Mouse (Mus musculus): ENCODE data around the gene Ppp1r16b.

Gene Ppp1r16b

DNA sequence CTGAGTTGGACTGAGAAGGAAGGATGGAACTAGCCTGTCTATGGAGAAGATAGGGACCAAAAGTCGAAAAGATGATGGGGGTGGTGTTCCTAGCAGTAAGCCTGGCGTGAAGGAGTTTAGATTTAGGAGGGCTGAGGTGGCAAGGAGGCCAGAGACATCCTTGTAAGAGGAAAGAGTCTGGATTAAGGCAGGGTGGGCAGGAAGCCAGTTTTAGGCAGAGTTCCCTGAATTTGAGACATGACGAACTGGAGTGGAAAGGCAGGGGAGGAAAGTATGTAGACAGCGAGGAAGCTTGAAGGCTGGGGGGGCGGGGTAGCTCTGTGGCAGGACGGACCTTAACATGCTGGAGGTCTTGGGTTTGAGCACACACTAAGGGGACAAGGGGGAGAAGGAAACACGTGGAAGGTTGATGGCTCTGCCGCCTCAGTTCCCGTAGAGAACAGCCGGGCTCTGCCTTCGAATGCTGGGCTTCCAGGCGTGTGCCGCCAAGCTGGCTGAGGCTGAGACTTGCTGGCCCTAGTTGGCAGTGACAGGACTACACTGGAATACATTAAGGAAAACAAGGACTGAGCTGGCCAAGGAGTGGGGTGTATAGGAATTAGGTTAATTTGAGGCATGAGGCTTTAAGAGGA is 105.0 kb downstream of the Ppp1r16b start:
- DNase-seq: no peak

DNA sequence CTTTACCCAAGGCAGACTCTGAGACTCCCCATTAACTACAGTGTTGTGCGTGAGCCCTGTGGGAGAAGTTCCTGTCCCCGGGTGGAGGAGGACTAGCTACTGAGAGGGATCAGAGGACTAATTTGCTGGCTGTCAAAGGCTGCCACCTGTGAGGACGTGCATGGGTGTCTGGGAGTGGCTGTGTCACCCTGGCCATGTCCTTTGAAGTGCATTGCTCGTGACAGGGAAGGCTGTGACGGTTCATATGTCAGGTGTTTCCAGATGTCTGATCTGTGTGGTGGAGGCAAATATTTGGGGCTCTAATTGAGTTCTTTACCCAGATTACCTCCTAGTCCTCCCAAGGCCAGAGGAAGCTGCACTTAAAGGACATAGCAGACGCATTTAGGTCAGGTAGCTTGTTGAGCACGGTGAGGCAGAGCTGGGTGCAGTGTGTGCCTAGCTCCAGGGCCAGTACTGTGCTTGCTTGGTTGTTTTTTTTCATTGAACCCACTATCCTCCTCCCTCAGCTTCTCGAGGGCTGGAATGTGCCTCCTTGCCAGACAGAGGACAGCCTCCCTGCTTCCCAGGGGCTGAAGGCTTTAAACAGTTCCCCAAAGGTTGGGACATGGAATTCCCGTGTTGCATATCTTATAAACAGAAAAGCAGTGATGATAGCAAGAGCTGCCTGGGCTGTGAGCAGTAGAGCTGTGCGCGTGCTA is 106.0 kb downstream of the Ppp1r16b start:
- no peak for DNase-seq

DNA sequence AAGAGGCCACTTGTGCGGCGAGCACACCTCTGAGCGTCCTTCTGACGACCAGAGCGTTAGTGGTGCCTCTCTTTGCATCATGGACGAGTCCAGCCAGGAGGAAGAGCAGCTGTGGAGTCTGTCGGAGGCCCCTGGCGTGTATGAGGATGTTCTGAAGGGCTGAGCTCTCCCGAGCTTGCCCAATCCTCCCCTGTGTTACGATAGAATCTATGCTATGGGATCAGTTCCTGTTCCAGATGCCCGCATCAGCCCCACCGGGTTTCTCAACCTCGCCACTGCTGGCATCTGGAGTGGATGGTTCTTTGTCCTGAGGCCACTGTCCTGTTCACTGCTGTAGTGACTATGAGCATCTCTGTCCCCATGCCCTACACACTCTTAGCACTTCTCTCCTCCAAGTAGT is 107.6 kb downstream of the Ppp1r16b start:
- no peak for DNase-seq

DNA sequence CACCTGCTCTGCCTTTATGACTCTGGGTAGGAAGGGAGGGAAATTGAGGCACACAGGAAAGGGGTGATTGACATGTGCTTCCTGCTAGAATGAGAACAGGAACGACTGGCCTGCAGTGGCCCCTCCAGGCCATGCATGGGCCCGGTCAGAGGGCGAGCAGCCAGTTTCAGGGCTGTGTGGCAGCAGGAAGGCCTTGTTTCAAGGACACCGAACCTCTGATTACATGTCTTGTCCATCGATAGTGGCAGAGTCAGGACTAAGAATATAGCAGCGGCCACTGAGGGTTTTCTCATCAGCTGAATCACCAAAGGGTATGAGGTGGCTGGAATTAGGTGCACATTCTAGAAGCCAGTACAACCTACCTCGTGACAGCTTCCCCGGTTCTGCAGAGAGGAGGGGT is 109.7 kb downstream of the Ppp1r16b start:
- DNase-seq: no peak

DNA sequence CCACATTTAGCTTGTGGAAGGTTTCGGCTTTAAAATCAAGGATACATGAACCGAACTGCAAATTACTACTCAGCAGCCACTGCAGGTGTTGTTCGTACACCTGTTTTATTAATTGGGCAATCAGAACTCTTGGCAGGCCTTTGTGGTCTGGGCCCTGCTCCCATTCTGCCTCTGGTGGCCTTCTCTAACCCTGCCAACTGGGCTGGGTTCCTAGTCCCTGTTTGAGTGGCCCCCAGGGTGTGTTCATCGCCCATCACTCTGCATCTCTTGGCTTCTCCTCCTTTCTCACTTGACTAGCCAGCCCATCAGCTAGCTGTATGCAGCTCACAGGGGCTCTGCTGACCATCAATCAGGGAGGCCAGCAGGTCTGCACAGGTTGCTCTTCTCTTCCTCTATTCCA is 111.5 kb downstream of the Ppp1r16b start:
- DNase-seq: peak in 1 of 2 experiments; percentile 22

DNA sequence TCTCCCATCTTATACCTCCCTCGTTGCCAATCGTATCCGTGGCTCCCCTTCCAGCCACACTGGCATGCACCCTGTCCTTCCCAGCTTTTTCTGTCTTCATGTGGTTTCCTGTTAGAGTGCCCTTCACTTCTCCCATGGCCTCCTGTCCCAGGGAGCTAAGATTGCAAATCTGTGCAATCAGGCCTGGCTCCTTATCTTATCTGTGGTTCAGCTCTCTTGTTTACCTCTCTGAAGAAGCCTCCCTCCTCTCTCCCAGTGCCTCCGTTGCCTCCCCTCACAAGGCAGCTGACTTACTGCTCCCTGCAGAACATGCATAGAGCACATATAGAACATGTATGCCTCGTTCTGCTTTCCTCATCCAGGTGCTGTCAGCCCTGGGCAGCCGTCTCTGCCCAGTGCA is 112.3 kb downstream of the Ppp1r16b start:
- no peak for DNase-seq

DNA sequence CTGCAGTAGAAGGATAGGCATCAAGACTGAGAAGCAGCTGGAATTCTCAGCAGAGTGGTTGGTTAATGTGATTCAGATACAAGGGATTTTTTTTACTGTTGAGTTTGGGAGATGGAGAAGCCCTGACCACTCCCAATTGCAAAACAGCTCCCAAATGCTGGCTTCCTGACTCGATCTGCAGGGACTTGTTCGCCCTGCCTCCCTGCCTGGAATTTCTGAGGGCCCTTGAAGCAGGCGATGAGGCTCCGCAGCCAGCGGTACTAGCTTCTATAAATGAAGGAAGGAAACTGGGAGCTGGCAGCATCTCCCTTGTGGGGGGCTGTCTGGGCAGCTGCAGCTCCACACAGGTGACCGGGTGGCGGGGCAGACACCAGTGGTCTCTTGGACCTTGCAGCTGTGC is 113.2 kb downstream of the Ppp1r16b start:
- no peak for DNase-seq

DNA sequence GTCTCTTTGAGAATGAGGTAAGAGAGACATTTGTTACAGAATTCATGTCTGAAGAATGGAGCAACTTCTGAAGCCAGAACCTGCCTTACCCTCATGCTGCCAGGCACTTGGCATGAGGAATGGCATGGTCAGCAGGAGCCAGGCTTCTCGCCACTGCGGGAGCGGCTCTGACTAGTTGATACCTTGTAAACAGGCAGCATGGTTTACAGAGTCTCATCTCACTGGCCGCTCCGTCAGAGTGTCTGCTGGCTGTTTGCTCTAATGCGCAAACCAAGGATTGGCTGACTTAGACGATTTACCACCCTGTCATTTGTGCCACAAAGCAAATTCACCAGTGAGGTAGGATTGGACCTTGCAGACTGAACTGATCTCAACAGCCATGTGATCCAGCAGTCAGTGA is 115.9 kb downstream of the Ppp1r16b start:
- DNase-seq: peak in 1 of 2 experiments; percentile 42

DNA sequence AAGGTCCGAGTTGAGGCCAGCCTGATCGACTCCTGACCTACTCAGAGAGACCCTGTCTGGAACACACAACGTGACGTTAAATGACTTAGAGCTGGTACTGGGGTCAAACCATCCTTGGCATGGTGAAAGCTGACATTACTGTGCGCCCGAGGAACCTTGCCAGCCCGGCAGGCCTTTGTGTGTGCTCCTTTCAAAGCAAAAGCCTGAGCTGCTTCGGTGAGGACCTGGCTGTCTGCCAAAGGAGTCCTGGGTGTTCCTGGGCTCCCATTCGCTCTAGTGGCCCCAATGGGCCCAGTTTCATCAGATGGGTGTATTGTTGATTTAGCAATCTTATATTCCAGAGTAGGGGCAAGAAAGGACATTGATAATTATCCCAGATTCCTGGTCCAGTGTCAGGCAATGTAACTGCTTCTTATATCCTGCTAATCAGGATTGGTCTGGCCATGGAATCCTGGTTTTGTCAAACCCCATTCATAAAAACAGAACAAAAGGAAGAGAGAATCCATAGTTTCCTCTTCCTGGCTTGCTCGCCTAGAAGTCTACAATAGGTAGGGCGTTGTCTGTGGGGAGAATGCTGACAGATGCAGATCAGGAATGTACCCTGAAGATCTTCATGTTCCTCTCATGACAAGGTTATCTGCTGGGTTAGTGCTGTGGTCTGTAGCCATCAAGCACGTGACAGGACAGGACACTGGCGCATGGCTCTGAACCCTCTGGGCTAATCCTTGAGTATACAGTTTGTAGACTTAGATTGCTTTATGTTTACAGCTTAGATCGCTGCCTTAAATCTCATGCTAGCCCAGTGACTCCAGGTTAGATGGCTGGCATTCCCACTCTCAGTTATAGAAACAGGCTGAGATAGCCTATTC is 122.0 kb downstream of the Ppp1r16b start:
- DNase-seq: no peak

DNA sequence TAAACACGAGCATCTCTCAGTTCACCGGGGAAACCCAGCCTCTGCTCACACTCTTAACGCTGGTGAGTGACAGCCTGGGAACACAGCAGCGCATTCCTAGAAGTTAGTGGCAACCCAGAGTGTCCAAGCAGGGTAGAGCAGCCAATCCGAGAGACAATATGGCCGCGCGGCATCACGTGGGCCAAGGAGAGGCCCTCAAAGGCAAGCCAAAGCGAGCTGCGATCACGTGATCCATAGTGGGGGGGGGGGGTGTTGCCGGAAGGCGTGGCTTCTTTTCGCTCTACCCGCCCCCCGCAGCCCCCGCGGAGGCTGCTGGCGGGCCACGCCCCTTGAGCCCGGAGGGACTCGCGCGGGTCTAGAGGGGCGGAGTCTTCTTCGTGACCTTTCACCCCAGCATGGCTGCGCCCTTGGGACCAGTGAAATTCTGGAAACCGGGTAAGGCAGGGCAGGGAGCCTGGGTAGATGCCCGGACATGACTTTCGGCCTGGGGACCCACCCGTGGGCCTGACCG is 129.4 kb downstream of the Ppp1r16b start, which contains the start of gene Dhx35:
Gene Dhx35 (plus strand): TSS at position 314 of the 511 bp plus-strand sequence.
- peak; percentile 91 to 94 for DNase-seq

DNA sequence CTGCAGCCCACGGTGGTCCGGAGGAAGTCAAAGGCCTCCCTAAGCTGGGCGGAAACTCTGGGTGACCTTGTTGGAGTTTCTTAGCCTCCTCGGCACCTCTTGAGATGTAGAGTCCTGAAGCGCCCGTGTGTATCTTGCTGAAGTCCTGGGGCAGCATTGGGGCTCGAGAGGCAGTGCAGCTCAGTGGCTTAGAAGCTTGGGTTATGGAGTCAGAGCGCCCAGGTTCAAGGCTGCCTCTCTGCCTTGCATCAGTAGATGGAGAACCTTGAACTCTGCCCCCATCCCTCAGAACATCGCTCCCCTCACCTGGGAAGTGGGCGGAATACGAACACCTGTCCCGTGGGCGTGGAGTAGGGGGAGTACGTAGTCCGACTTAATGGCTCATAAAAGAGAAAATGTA is 129.8 kb downstream of the Ppp1r16b start:
- DNase-seq: no peak

DNA sequence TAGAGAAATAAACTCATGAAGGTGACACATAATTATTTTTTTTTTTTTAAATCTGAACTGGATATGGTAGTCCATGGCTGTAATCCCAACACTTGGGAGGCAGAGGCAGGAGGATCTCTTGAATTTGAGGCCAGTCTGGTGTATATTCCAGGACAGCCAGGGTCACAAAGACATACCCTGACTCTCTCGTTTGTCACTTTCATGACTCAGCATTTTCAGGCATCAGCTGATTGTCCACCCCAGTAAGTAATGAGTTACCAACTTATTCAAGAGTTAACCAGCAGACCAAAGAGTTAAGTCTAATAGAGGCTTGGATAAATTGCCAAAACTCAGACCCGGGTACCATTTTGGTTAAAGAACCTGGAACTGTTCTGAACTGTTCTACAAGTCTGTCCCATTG is 130.7 kb downstream of the Ppp1r16b start:
- DNase-seq: no peak

DNA sequence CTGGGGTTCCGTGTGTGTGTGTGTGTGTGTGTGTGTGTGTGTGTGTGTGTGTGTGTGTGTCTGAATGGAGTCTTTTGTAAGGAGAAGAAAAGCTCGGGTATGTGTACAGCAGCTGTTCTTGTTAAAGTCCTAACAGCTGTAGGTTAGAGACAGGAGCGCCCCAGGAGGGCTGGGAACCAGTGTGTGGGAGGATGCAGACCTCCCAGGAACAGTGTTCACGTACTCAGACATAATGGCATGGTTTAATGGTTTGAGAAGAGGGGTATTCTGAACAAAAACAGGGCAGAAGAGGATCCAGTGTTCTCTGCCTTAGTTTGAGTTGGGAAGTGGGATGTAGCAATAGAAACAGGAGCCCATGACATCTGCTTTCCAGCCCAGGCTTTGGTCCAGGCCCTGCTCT is 134.1 kb downstream of the Ppp1r16b start:
- DNase-seq: no peak

DNA sequence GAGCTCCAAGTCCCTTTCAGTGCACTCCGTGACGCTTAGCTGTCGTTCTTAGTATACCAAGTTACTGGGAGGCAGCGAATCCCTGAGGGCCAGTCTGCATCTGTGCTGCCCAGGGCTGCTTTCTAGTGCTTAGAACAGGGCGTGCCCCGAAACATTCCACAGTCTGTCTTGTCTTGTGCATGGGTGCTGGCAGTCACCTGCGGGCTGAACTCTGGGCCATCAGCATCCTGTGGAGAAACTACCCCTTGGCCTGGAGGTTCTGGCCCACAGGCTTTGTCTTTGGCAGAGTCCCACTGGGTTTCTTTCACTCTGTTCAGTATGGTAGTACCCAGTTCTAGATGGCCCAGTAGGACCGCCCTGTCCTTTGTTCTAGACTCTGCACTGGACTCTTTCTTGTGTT is 135.6 kb downstream of the Ppp1r16b start:
- DNase-seq: no peak

DNA sequence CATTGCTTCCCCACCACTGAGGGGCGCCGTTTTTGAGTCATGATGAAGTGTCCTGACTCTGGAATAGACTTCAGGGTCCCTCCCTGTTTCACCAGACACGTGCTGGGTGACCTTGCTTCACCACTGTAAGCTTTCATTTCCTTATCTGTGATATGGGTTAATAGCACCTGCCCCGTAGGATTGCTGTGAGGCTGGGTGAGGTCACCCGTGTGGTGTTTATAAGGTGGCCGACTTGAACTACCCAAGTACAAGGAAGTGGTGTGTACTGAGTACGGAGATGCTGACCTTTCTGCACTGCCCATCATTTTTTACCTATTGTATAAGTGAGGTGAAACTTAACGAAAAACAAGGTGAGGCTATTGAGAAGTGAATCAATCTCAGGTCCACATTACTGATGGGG is 138.4 kb downstream of the Ppp1r16b start:
- DNase-seq: no peak

DNA sequence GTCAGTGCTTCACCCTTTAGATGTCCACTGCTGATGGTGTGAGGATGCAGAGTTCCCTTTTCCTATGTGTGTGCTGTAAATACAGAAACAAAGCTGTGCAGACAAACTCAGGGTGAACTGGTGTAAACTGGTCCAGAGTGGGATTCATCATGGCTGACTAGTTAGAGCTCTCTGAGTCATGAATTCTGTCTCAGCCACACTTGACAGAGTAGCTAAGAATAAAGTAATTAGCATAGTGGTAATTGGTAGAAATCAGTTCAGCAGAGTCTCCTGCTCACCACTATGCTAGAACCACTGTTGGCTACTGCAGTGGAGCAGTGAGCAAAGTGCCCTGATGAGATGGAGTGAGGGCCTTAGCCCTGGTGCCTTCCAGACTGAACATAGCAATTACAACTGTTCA is 150.5 kb downstream of the Ppp1r16b start:
- DNase-seq: no peak

Data from cerebellum, postnatal 25 days (tissue).